Mouse (Mus musculus): Measurements from ENCODE around the gene Ppp1r16b.
A peak's percentile ranks its signal among the peaks of the same experiment; 100 is the strongest.
"Not testable (repeated sequence)": the region's sequence is repeated elsewhere in the genome, so short reads cannot be mapped to it uniquely, and the experiment has no call there.

Ppp1r16b gene

GRCm38 (mm10) chr2:158728061-158728815, 63.0 kb downstream of the Ppp1r16b start:
- peak in 1 of 2 experiments; percentile 24 for DNase-seq

GRCm38 (mm10) chr2:158730896-158731295, 65.7 kb downstream of the Ppp1r16b start:
- DNase-seq: no peak

GRCm38 (mm10) chr2:158732521-158732920, 67.3 kb downstream of the Ppp1r16b start:
- no peak for DNase-seq

- no peak for DNase-seq
Measured at GRCm38 (mm10) chr2:158733136-158733535, 67.9 kb downstream of the Ppp1r16b start.

GRCm38 (mm10) chr2:158733914-158734313, 68.7 kb downstream of the Ppp1r16b start:
- DNase-seq: peak; percentile 45 to 61

GRCm38 (mm10) chr2:158734500-158735152, 69.4 kb downstream of the Ppp1r16b start:
- DNase-seq: peak; percentile 38 to 47

GRCm38 (mm10) chr2:158735340-158735739, 70.1 kb downstream of the Ppp1r16b start:
- peak in 1 of 2 experiments; percentile 24 for DNase-seq

GRCm38 (mm10) chr2:158736247-158736646, 71.0 kb downstream of the Ppp1r16b start:
- not testable (repeated sequence) for DNase-seq

- no peak for DNase-seq
Measured at GRCm38 (mm10) chr2:158738591-158738990, 73.4 kb downstream of the Ppp1r16b start.

- DNase-seq: no peak
Measured at GRCm38 (mm10) chr2:158739113-158739512, 73.9 kb downstream of the Ppp1r16b start.

- DNase-seq: no peak
Measured at GRCm38 (mm10) chr2:158741011-158741501, 75.9 kb downstream of the Ppp1r16b start.

GRCm38 (mm10) chr2:158742431-158742830, 77.2 kb downstream of the Ppp1r16b start:
- DNase-seq: no peak

GRCm38 (mm10) chr2:158743518-158744141, 78.4 kb downstream of the Ppp1r16b start:
- DNase-seq: no peak

- DNase-seq: peak; percentile 25 to 33
Measured at GRCm38 (mm10) chr2:158745049-158745482, 79.9 kb downstream of the Ppp1r16b start.

GRCm38 (mm10) chr2:158746164-158746563, 81.0 kb downstream of the Ppp1r16b start:
- DNase-seq: no peak

GRCm38 (mm10) chr2:158749366-158749765, 84.2 kb downstream of the Ppp1r16b start:
- DNase-seq: no peak

GRCm38 (mm10) chr2:158760231-158760630, 95.0 kb downstream of the Ppp1r16b start:
- no peak for DNase-seq

GRCm38 (mm10) chr2:158762339-158762738, 97.1 kb downstream of the Ppp1r16b start:
- no peak for DNase-seq

GRCm38 (mm10) chr2:158767742-158768339, 102.6 kb downstream of the Ppp1r16b start, which contains the start of gene Fam83d:
Gene Fam83d, plus strand, starts transcription at chr2:158768093.
- peak; percentile 96 to 97 for DNase-seq

GRCm38 (mm10) chr2:158768350-158768749, 103.2 kb downstream of the Ppp1r16b start:
- DNase-seq: no peak

GRCm38 (mm10) chr2:158768771-158769170, 103.6 kb downstream of the Ppp1r16b start:
- no peak for DNase-seq

GRCm38 (mm10) chr2:158770126-158770757, 105.0 kb downstream of the Ppp1r16b start:
- no peak for DNase-seq

Measured in lung, adult 18-20 months (tissue).